Mouse (Mus musculus): ENCODE measurements around the gene Pakap. TPM values are rescaled to one million over a fixed set of nuclear protein-coding genes. Genes with fewer than 3 reads are reported as not detected.

The Pakap gene
- polyA plus RNA-seq, 1 experiment from 2014 or later, result 57.5 TPM

- 25% methylated on average over 6 of the region's 6 CpGs for WGBS
- Histone ChIP-seq H3K27ac (ENCODE audit: low read length) (peak overlapping the region; percentile 59), H3K9me3 (replicated peaks; ENCODE audit: control insufficient read depth, low read length) (no peaks in the 10 kb centered on the region), H3K9ac (ENCODE audit: low read length) (0 out of 2 replicates have a peak overlapping the region, but pooled peaks have one; percentile 15), H3K4me2 (ENCODE audit: low read depth, low read length) (peak overlapping the region; percentile 21; the same call in 1 of the 2 replicates), H3K4me1 (ENCODE audit: control insufficient read depth, insufficient read depth, low read length) (peaks cover 8% of the 10 kb centered on the region), H3K27me3 (ENCODE audit: control insufficient read depth, insufficient read depth, low read length) (no peaks in the 10 kb centered on the region), H3K4me3 (ENCODE audit: low read length) (no peak overlapping the region; the same call in 1 of the 2 replicates), H3K36me3 (ENCODE audit: control insufficient read depth, insufficient read depth) (no peaks in the 10 kb centered on the region)
- ATAC-seq (replicated peaks; ENCODE audit: extremely low read depth, insufficient read depth, low FRiP score), result peak; percentile 37
These were observed 24.2 kb upstream of the Pakap start for GRCm38 (mm10) chr4:57543692-57544256.

- no peaks in the 10 kb centered on the region for H3K27me3 ChIP-seq (ENCODE audit: control insufficient read depth, insufficient read depth, low read length)
- H3K27ac ChIP-seq (ENCODE audit: low read length), result no peak overlapping the region
- H3K9me3 ChIP-seq (replicated peaks; ENCODE audit: control insufficient read depth, low read length), result no peaks in the 10 kb centered on the region
- no peak overlapping the region for H3K9ac ChIP-seq (ENCODE audit: low read length)
- ATAC-seq (replicated peaks; ENCODE audit: extremely low read depth, insufficient read depth, low FRiP score), result no peak
- peaks cover 14% of the 10 kb centered on the region for H3K4me1 ChIP-seq (ENCODE audit: control insufficient read depth, insufficient read depth, low read length)
- H3K4me3 ChIP-seq (ENCODE audit: low read length), result no peak overlapping the region
- H3K4me2 ChIP-seq (ENCODE audit: low read depth, low read length), result no peak overlapping the region
- no peaks in the 10 kb centered on the region for H3K36me3 ChIP-seq (ENCODE audit: control insufficient read depth, insufficient read depth)
- WGBS, result 76% methylated on average over 7 of the region's 7 CpGs
These were observed 20.2 kb upstream of the Pakap start for GRCm38 (mm10) chr4:57547785-57548184.

- 0 out of 2 replicates have a peak, but pooled peaks have one; percentile 6 for ATAC-seq (replicated peaks; ENCODE audit: extremely low read depth, insufficient read depth, low FRiP score)
- H3K27me3 ChIP-seq (ENCODE audit: control insufficient read depth, insufficient read depth, low read length), result no peaks in the 10 kb centered on the region
- H3K9ac ChIP-seq (ENCODE audit: low read length), result 0 out of 2 replicates have a peak overlapping the region, but pooled peaks have one; percentile 1
- WGBS, result 15% methylated on average over 1 of the region's 1 CpGs
- H3K4me3 ChIP-seq (ENCODE audit: low read length), result no peak overlapping the region
- H3K36me3 ChIP-seq (ENCODE audit: control insufficient read depth, insufficient read depth), result no peaks in the 10 kb centered on the region
- no peaks in the 10 kb centered on the region for H3K9me3 ChIP-seq (replicated peaks; ENCODE audit: control insufficient read depth, low read length)
- peaks cover 12% of the 10 kb centered on the region for H3K4me1 ChIP-seq (ENCODE audit: control insufficient read depth, insufficient read depth, low read length)
- H3K4me2 ChIP-seq (ENCODE audit: low read depth, low read length), result no peak overlapping the region
- H3K27ac ChIP-seq (ENCODE audit: low read length), result peak overlapping the region; percentile 56
These were observed 17.8 kb upstream of the Pakap start for GRCm38 (mm10) chr4:57550216-57550615.

- H3K36me3 ChIP-seq (ENCODE audit: control insufficient read depth, insufficient read depth), result no peaks in the 10 kb centered on the region
- ATAC-seq (replicated peaks; ENCODE audit: extremely low read depth, insufficient read depth, low FRiP score), result no peak
- H3K27me3 ChIP-seq (ENCODE audit: control insufficient read depth, insufficient read depth, low read length), result no peaks in the 10 kb centered on the region
- no peak overlapping the region for H3K9ac ChIP-seq (ENCODE audit: low read length)
- H3K4me1 ChIP-seq (ENCODE audit: control insufficient read depth, insufficient read depth, low read length), result peaks cover 36% of the 10 kb centered on the region
- WGBS, result 48% methylated on average over 2 of the region's 2 CpGs
- no peaks in the 10 kb centered on the region for H3K9me3 ChIP-seq (replicated peaks; ENCODE audit: control insufficient read depth, low read length)
- H3K4me2 ChIP-seq (ENCODE audit: low read depth, low read length), result no peak overlapping the region
- H3K4me3 ChIP-seq (ENCODE audit: low read length), result no peak overlapping the region
- no peak overlapping the region for H3K27ac ChIP-seq (ENCODE audit: low read length)
These were observed 10.9 kb upstream of the Pakap start for GRCm38 (mm10) chr4:57557102-57557501.

DNA sequence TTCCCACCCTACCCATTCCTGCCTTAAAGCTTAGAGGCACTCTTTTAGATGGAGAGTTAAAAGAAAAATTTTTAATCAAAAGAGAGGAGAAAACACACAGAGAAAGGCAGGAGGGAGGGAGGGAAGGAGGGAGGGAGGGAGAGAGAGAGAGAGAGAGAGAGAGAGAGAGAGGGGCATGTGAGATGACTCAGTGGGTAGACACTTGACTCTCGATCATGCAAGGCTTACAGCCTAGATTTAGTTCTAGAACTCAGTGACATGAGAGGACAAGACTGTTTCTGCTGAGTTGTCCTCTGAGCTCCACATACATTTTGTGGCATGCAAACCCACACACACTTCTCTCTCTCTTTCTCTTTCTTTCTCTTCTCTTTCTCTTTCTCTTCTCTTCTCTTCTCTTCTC lies 8.5 kb upstream of the Pakap start:
- ATAC-seq (replicated peaks; ENCODE audit: extremely low read depth, insufficient read depth, low FRiP score), result no peak
- H3K36me3 ChIP-seq (ENCODE audit: control insufficient read depth, insufficient read depth), result no peaks in the 10 kb centered on the region
- H3K4me2 ChIP-seq (ENCODE audit: low read depth, low read length), result peak overlapping the region; percentile 63; the same call in 1 of the 2 replicates
- H3K9ac ChIP-seq (ENCODE audit: low read length), result no peak overlapping the region
- no peaks in the 10 kb centered on the region for H3K9me3 ChIP-seq (replicated peaks; ENCODE audit: control insufficient read depth, low read length)
- 23% methylated on average over 1 of the region's 1 CpGs for WGBS
- no peaks in the 10 kb centered on the region for H3K27me3 ChIP-seq (ENCODE audit: control insufficient read depth, insufficient read depth, low read length)
- peak overlapping the region; percentile 98 for H3K27ac ChIP-seq (ENCODE audit: low read length)
- H3K4me3 ChIP-seq (ENCODE audit: low read length), result no peak overlapping the region
- H3K4me1 ChIP-seq (ENCODE audit: control insufficient read depth, insufficient read depth, low read length), result peaks cover 44% of the 10 kb centered on the region

DNA sequence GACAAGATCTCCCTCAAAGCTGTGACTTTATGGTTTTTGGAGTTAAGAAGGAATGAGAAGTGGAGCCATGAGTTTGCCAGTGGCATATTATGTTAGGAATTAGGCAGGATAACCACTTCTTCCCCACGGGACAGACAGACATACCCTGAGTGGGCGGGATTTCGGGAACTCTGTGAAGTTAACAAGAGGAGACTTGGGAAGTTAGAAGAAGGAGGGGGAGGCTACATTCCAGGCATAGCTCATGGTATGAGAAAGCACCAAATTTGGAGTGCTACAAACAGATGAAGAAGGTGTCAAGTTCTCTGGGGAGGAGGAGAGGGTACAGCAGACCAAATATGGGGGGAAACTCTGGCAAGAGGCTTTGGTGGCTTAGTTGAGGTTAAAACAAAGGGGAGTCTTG lies 8.0 kb upstream of the Pakap start:
- Histone ChIP-seq H3K36me3 (ENCODE audit: control insufficient read depth, insufficient read depth) (no peaks in the 10 kb centered on the region), H3K4me2 (ENCODE audit: low read depth, low read length) (peak overlapping the region; percentile 63), H3K27me3 (ENCODE audit: control insufficient read depth, insufficient read depth, low read length) (no peaks in the 10 kb centered on the region), H3K4me1 (ENCODE audit: control insufficient read depth, insufficient read depth, low read length) (peaks cover 43% of the 10 kb centered on the region), H3K9ac (ENCODE audit: low read length) (peak overlapping the region; percentile 73), H3K9me3 (replicated peaks; ENCODE audit: control insufficient read depth, low read length) (no peaks in the 10 kb centered on the region), H3K4me3 (ENCODE audit: low read length) (peak overlapping the region; percentile 34), H3K27ac (ENCODE audit: low read length) (peak overlapping the region; percentile 98)
- ATAC-seq (replicated peaks; ENCODE audit: extremely low read depth, insufficient read depth, low FRiP score), result peak; percentile 81
- whole genome bisulfite sequencing, result 15% methylated on average over 3 of the region's 3 CpGs

- ATAC-seq (replicated peaks; ENCODE audit: extremely low read depth, insufficient read depth, low FRiP score), result peak; percentile 67
- H3K36me3 ChIP-seq (ENCODE audit: control insufficient read depth, insufficient read depth), result no peaks in the 10 kb centered on the region
- H3K4me3 ChIP-seq (ENCODE audit: low read length), result peak overlapping the region; percentile 34
- H3K27ac ChIP-seq (ENCODE audit: low read length), result peak overlapping the region; percentile 98
- peak overlapping the region; percentile 63 for H3K4me2 ChIP-seq (ENCODE audit: low read depth, low read length)
- no peaks in the 10 kb centered on the region for H3K9me3 ChIP-seq (replicated peaks; ENCODE audit: control insufficient read depth, low read length)
- 25% methylated on average over 6 of the region's 6 CpGs for WGBS
- H3K4me1 ChIP-seq (ENCODE audit: control insufficient read depth, insufficient read depth, low read length), result peaks cover 46% of the 10 kb centered on the region
- no peaks in the 10 kb centered on the region for H3K27me3 ChIP-seq (ENCODE audit: control insufficient read depth, insufficient read depth, low read length)
- H3K9ac ChIP-seq (ENCODE audit: low read length), result peak overlapping the region; percentile 73
These were observed 6.9 kb upstream of the Pakap start for GRCm38 (mm10) chr4:57561055-57561454.

DNA sequence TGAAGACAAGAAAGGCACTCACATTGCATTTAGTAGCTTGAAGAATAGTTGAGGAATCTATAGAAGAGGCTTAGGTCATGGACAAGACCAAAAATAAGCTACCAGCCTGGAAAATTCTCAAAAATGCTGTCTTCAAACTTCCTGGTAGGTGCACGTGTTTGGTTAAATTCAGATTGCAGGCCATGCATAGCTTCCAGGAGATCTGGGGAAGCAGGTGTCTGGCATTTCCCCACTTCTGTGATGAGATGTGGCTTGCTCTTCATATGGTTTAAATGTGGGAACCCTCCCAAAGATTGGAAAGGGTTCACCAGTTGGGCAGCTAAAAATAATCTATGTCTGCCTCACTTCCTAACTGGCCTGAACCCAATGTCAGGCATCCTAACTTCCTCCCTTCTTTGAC lies 2.7 kb upstream of the Pakap start:
- ATAC-seq (replicated peaks; ENCODE audit: extremely low read depth, insufficient read depth, low FRiP score), result no peak
- H3K9ac ChIP-seq (ENCODE audit: low read length), result no peak overlapping the region
- WGBS, result 54% methylated on average over 1 of the region's 1 CpGs

GRCm38 (mm10) chr4:57565811-57566210 lies 2.2 kb upstream of the Pakap start:
- Histone ChIP-seq H3K27me3 (ENCODE audit: control insufficient read depth, insufficient read depth, low read length) (no peaks in the 10 kb centered on the region), H3K27ac (ENCODE audit: low read length) (no peak overlapping the region; the same call in 1 of the 2 replicates), H3K36me3 (ENCODE audit: control insufficient read depth, insufficient read depth) (no peaks in the 10 kb centered on the region), H3K4me2 (ENCODE audit: low read depth, low read length) (no peak overlapping the region), H3K4me3 (ENCODE audit: low read length) (no peak overlapping the region), H3K9ac (ENCODE audit: low read length) (no peak overlapping the region), H3K4me1 (ENCODE audit: control insufficient read depth, insufficient read depth, low read length) (peaks cover 39% of the 10 kb centered on the region), H3K9me3 (replicated peaks; ENCODE audit: control insufficient read depth, low read length) (no peaks in the 10 kb centered on the region)
- 70% methylated on average over 2 of the region's 2 CpGs for WGBS
- ATAC-seq (replicated peaks; ENCODE audit: extremely low read depth, insufficient read depth, low FRiP score), result no peak

More for the DNA sequence above, 2.7 kb upstream of the Pakap start:
- no peaks in the 10 kb centered on the region for H3K9me3 ChIP-seq (replicated peaks; ENCODE audit: control insufficient read depth, low read length)
- peak overlapping the region; percentile 28; the same call in 1 of the 2 replicates for H3K27ac ChIP-seq (ENCODE audit: low read length)
- H3K4me2 ChIP-seq (ENCODE audit: low read depth, low read length), result no peak overlapping the region
- no peak overlapping the region for H3K4me3 ChIP-seq (ENCODE audit: low read length)
- peaks cover 41% of the 10 kb centered on the region for H3K4me1 ChIP-seq (ENCODE audit: control insufficient read depth, insufficient read depth, low read length)
- no peaks in the 10 kb centered on the region for H3K36me3 ChIP-seq (ENCODE audit: control insufficient read depth, insufficient read depth)
- no peaks in the 10 kb centered on the region for H3K27me3 ChIP-seq (ENCODE audit: control insufficient read depth, insufficient read depth, low read length)

Data from heart, embryonic 16.5 days (tissue).